ENCODE assay signal across 9 mouse cellular contexts in genomic region chr3:29082996-29083350, GRCm38 (mm10). TPM values are rescaled to one million over a fixed set of nuclear protein-coding genes. Genes with fewer than 3 reads are reported as not detected.
A peak's percentile ranks its signal among the peaks of the same experiment; 100 is the strongest.
DNase-seq lines count a peak whose midpoint lies in the region; ATAC-seq and TF ChIP-seq lines count a peak whose summit lies in the region.
"Had no signal": no experiment of that assay in that cellular context is flagged by ENCODE, and none has a peak within 500 bp of the region (broad histone marks: within the 10 kb centered on the region; RNA-seq: fewer than 3 reads in every experiment).

No protein-coding gene starts in this region.

- no peak for ATAC-seq in embryonic facial prominence, embryonic 15.5 days (ENCODE audit: insufficient number of reproducible peaks, low FRiP score, low TSS enrichment, low read depth)
- ATAC-seq in intestine, embryonic 16.5 days: no peak
- ATAC-seq in neural tube, embryonic 12.5 days (ENCODE audit: low FRiP score, low read depth): no peak

- peaks cover 59% of the 10 kb centered on the region for H3K27me3 ChIP-seq in embryonic facial prominence, embryonic 15.5 days
- peaks cover 31% of the 10 kb centered on the region for H3K27me3 ChIP-seq in intestine, embryonic 16.5 days (replicated peaks; ENCODE audit: control insufficient read depth, insufficient read depth, low read length)
- no peaks in the 10 kb centered on the region for H3K27me3 ChIP-seq in neural tube, embryonic 12.5 days (replicated peaks)

- H3K27ac ChIP-seq in layer of hippocampus, adult 2 months: peak overlapping the region; percentile 95
- H3K27ac ChIP-seq in embryonic facial prominence, embryonic 15.5 days (replicated peaks): no peak overlapping the region
- no peak overlapping the region for H3K27ac ChIP-seq in intestine, embryonic 16.5 days (ENCODE audit: low read length)
- H3K27ac ChIP-seq in neural tube, embryonic 12.5 days: no peak overlapping the region

- H3K9me3 ChIP-seq in embryonic facial prominence, embryonic 15.5 days (replicated peaks): no peaks in the 10 kb centered on the region
- no peaks in the 10 kb centered on the region for H3K9me3 ChIP-seq in intestine, embryonic 16.5 days (ENCODE audit: control insufficient read depth, low read length)
- H3K9me3 ChIP-seq in neural tube, embryonic 12.5 days: no peaks in the 10 kb centered on the region

- no peak for TF ChIP-seq CTCF in layer of hippocampus, adult 2 months (conservative IDR thresholded peaks at IDR 0.05)

- DNase-seq in layer of hippocampus, adult 2 months (ENCODE audit: low spot score in 2 of 2): no peak
- no peak for DNase-seq in layer of hippocampus, postnatal 36 days
- no peak for DNase-seq in gastrocnemius, postnatal 4 days (ENCODE audit: low spot score in 2 of 2)
- no peak for DNase-seq in thymus, postnatal 10 days (ENCODE audit: low spot score in 2 of 2)
- DNase-seq in adrenal gland, postnatal 4 days (ENCODE audit: low spot score in 2 of 2): no peak

- no peaks in the 10 kb centered on the region for H3K36me3 ChIP-seq in embryonic facial prominence, embryonic 15.5 days
- no peaks in the 10 kb centered on the region for H3K36me3 ChIP-seq in intestine, embryonic 16.5 days (ENCODE audit: control insufficient read depth, insufficient read depth, low read length)
- no peaks in the 10 kb centered on the region for H3K36me3 ChIP-seq in neural tube, embryonic 12.5 days

- peak overlapping the region; percentile 77 for H3K4me2 ChIP-seq in embryonic facial prominence, embryonic 15.5 days (replicated peaks)
- H3K4me2 ChIP-seq in intestine, embryonic 16.5 days (ENCODE audit: low read depth, low read length): peak overlapping the region; percentile 82
- H3K4me2 ChIP-seq in neural tube, embryonic 12.5 days (replicated peaks): peak overlapping the region; percentile 94

- H3K4me1 ChIP-seq in embryonic facial prominence, embryonic 15.5 days: peaks cover 21% of the 10 kb centered on the region
- no peaks in the 10 kb centered on the region; the same call in 1 of the 2 replicates for H3K4me1 ChIP-seq in intestine, embryonic 16.5 days (ENCODE audit: control insufficient read depth, insufficient read depth, low read length)
- H3K4me1 ChIP-seq in neural tube, embryonic 12.5 days: peaks cover 10% of the 10 kb centered on the region

- H3K9ac ChIP-seq in embryonic facial prominence, embryonic 15.5 days: no peak overlapping the region
- peak overlapping the region; percentile 43; the same call in 1 of the 2 replicates for H3K9ac ChIP-seq in intestine, embryonic 16.5 days (ENCODE audit: low read depth, low read length)
- peak overlapping the region; percentile 58 for H3K9ac ChIP-seq in neural tube, embryonic 12.5 days

- 3% methylated on average over 12 of the region's 12 CpGs for WGBS in embryonic facial prominence, embryonic 15.5 days
- WGBS in intestine, embryonic 16.5 days: 4% methylated on average over 12 of the region's 12 CpGs
- 2% methylated on average over 12 of the region's 12 CpGs for WGBS in neural tube, embryonic 12.5 days

- peak overlapping the region; percentile 79 for H3K4me3 ChIP-seq in layer of hippocampus, adult 2 months
- peak overlapping the region; percentile 46 for H3K4me3 ChIP-seq in embryonic facial prominence, embryonic 15.5 days (replicated peaks)
- H3K4me3 ChIP-seq in intestine, embryonic 16.5 days (ENCODE audit: low read length): peak overlapping the region; percentile 47
- H3K4me3 ChIP-seq in neural tube, embryonic 12.5 days: peak overlapping the region; percentile 61

RNA-seq across cellular contexts. Expression of gene Egfem1, which starts 1.1 kb away (rescaled TPM):
- 10 to 100 TPM; 40.9 to 43.8 TPM for total RNA-seq in layer of hippocampus, adult 2 months (2021)
- total RNA-seq in layer of hippocampus, postnatal 36 days (2021): 10 to 100 TPM; 36.6 to 45.4 TPM
- polyA plus RNA-seq in embryonic facial prominence, embryonic 15.5 days (2015; fragmentation: Nextera tagmentation; extraction: Ambion mirVana): 0.76 and 1.1 TPM in 2 replicates
- polyA plus RNA-seq in intestine, embryonic 16.5 days (2015; fragmentation: Nextera tagmentation; extraction: Ambion mirVana): 0.33 and 0.50 TPM in 2 replicates
- polyA plus RNA-seq in neural tube, embryonic 12.5 days (2016; fragmentation: Nextera tagmentation; extraction: Ambion mirVana): 4.9 and 6.5 TPM in 2 replicates
- total RNA-seq in gastrocnemius, postnatal 4 days (2021): under 1 TPM; 0.47 to 0.96 TPM
- total RNA-seq in adrenal gland, postnatal 4 days (2021): under 1 TPM; 0.45 TPM
- total RNA-seq: common myeloid progenitor, adult 5-6 weeks had no signal

Comparison
In these comparisons a context has a peak if more than half of its experiments do, and no peak if none do; other contexts are left out.
1. RNA of gene Egfem1, which starts 1.1 kb away (total RNA-seq): 36.6 to 45.4 TPM in layer of hippocampus, postnatal 36 days and 40.9 to 43.8 TPM in layer of hippocampus, adult 2 months; 0.47 to 0.96 TPM in gastrocnemius, postnatal 4 days and 0.45 TPM in adrenal gland, postnatal 4 days; every median in the first group is over 10 times any median in the second.
2. Peak in every context shown above with its lines, with median percentiles within 50 percentile points of each other: H3K4me3 ChIP-seq and H3K4me2 ChIP-seq.